Mouse (Mus musculus) limb, embryonic 11.5 days (tissue): Measurements from ENCODE around the gene Hoxc11. TPM values are rescaled to one million over a fixed set of nuclear protein-coding genes. Genes with fewer than 3 reads are reported as not detected.
A peak's percentile ranks its signal among the peaks of the same experiment; 100 is the strongest.

Experiments used
- ATAC-seq: fragments of 200-750 bp; cut with Nextera tagmentation; 2 replicates; pipeline ENCODE4 v1.8.0; 2017; ENCODE audit warnings: low read depth; ENCODE audit not compliant: insufficient number of reproducible peaks, low FRiP score, low TSS enrichment
- DNase-seq: peaks from one replicate; pipeline ENCODE4 v3.0.0-alpha.2; 2015; ENCODE audit warnings: low spot score
- H3K27ac ChIP-seq: fragments of 300-500 bp; sonication (generic); replicated peaks from 2 replicates; pipeline ENCODE4 v1.5.1; 2014; ENCODE audit warnings: low read depth, mild to moderate bottlenecking, low read length
- H3K27me3 ChIP-seq: fragments of 300-500 bp; sonication (generic); 2 replicates; pipeline ENCODE4 v1.6.1; 2014; ENCODE audit warnings: mild to moderate bottlenecking, low read length, mixed read lengths; ENCODE audit not compliant: control insufficient read depth, insufficient read depth
- H3K36me3 ChIP-seq: fragments of 300-500 bp; sonication (generic); 2 replicates; pipeline ENCODE4 v1.6.1; 2014; ENCODE audit warnings: mild to moderate bottlenecking, low read length, moderate library complexity, mixed read lengths; ENCODE audit not compliant: control insufficient read depth, insufficient read depth
- H3K4me1 ChIP-seq: fragments of 300-500 bp; sonication (generic); 2 replicates; pipeline ENCODE4 v1.6.1; 2014; ENCODE audit warnings: low read length, mixed read lengths; ENCODE audit not compliant: control insufficient read depth, insufficient read depth
- H3K4me2 ChIP-seq: fragments of 300-500 bp; sonication (generic); 2 replicates; pipeline ENCODE4 v1.6.1; 2014; ENCODE audit warnings: low read depth, mild to moderate bottlenecking, moderate library complexity; ENCODE audit not compliant: severe bottlenecking
- H3K4me3 ChIP-seq: fragments of 300-500 bp; sonication (generic); 2 replicates; pipeline ENCODE4 v1.5.1; 2014; ENCODE audit warnings: low read depth, low read length
- H3K9ac ChIP-seq: fragments of 300-500 bp; sonication (generic); 2 replicates; pipeline ENCODE4 v1.6.1; 2014; ENCODE audit warnings: mild to moderate bottlenecking, low read length
- H3K9me3 ChIP-seq: fragments of 300-500 bp; sonication (generic); 2 replicates; pipeline ENCODE4 v1.6.1; 2016; ENCODE audit warnings: low read length; ENCODE audit not compliant: control insufficient read depth
- WGBS: fragments of 180-500 bp; shearing (Covaris S2); extraction: QIAGEN DNeasy Blood & Tissue Kit; methylation state at CpG from one replicate; pipeline ENCODE4 v1.1.7; 2014; 5-methylcytosine and 5-hydroxymethylcytosine counted together
- polyA plus RNA-seq: library from polyadenylated mRNA; unstranded; fragments of >200 nt; fragmentation: Nextera tagmentation; extraction: Ambion mirVana; gene quantifications from 2 replicates; pipeline ENCODE4 v1.2.1, GENCODE M21; 2014

The Hoxc11 gene
- polyA plus RNA-seq, 1 experiment from 2014 or later = 5.9 TPM

GRCm38 (mm10) chr15:102999183-102999831 lies 45.1 kb downstream of the Hoxc11 start:
- peaks cover 72% of the 10 kb centered on the region for H3K4me1 ChIP-seq

GRCm38 (mm10) chr15:102999955-103000354 lies 45.7 kb downstream of the Hoxc11 start:
- Histone ChIP-seq H3K4me1 (peaks cover 73% of the 10 kb centered on the region), H3K4me3 (peak overlapping the region; percentile 41), H3K27me3 (peaks cover 57% of the 10 kb centered on the region), H3K4me2 (peak overlapping the region; percentile 78), H3K9ac (peak overlapping the region; percentile 61), H3K36me3 (no peaks in the 10 kb centered on the region), H3K27ac (peak overlapping the region; percentile 90), H3K9me3 (no peaks in the 10 kb centered on the region)
- DNase-seq (peak; percentile 72), ATAC-seq (peak; percentile 42)
- 0% methylated on average over 10 of the region's 11 CpGs for WGBS

More at GRCm38 (mm10) chr15:102999183-102999831, 45.1 kb downstream of the Hoxc11 start:
- Histone ChIP-seq H3K27me3 (peaks cover 59% of the 10 kb centered on the region), H3K4me3 (peak overlapping the region; percentile 41), H3K36me3 (no peaks in the 10 kb centered on the region), H3K27ac (peak overlapping the region; percentile 90), H3K9ac (peak overlapping the region; percentile 61), H3K4me2 (peak overlapping the region; percentile 78), H3K9me3 (no peaks in the 10 kb centered on the region)
- WGBS = under 1% methylated on average over 33 of the region's 33 CpGs
- ATAC-seq = peak; percentile 69
- DNase-seq = peak; percentile 91

- H3K4me3 ChIP-seq = peak overlapping the region; percentile 41
- H3K9me3 ChIP-seq = no peaks in the 10 kb centered on the region
- H3K36me3 ChIP-seq = no peaks in the 10 kb centered on the region
- DNase-seq = peak; percentile 74
- peak overlapping the region; percentile 84 for H3K9ac ChIP-seq
- peak overlapping the region; percentile 78 for H3K4me2 ChIP-seq
- peaks cover 52% of the 10 kb centered on the region for H3K27me3 ChIP-seq
- 0% methylated on average over 24 of the region's 24 CpGs for WGBS
- H3K27ac ChIP-seq = peak overlapping the region; percentile 90
- ATAC-seq = no peak
- peaks cover 79% of the 10 kb centered on the region for H3K4me1 ChIP-seq
Measured at GRCm38 (mm10) chr15:103000501-103000901, 46.3 kb downstream of the Hoxc11 start.

GRCm38 (mm10) chr15:103001370-103001769 lies 47.1 kb downstream of the Hoxc11 start:
- Histone ChIP-seq H3K27me3 (peaks cover 46% of the 10 kb centered on the region), H3K4me2 (peak overlapping the region; percentile 78), H3K9ac (peak overlapping the region; percentile 84; the same call in 1 of the 2 replicates), H3K9me3 (no peaks in the 10 kb centered on the region), H3K36me3 (no peaks in the 10 kb centered on the region), H3K4me3 (peak overlapping the region; percentile 41; the same call in 1 of the 2 replicates), H3K4me1 (peaks cover 78% of the 10 kb centered on the region), H3K27ac (no peak overlapping the region)
- DNase-seq (no peak), ATAC-seq (no peak)
- WGBS = 23% methylated on average over 2 of the region's 2 CpGs

GRCm38 (mm10) chr15:103002156-103002555 lies 47.9 kb downstream of the Hoxc11 start:
- Histone ChIP-seq H3K9me3 (no peaks in the 10 kb centered on the region), H3K27me3 (peaks cover 46% of the 10 kb centered on the region), H3K4me2 (peak overlapping the region; percentile 78), H3K9ac (peak overlapping the region; percentile 34; the same call in 1 of the 2 replicates), H3K36me3 (no peaks in the 10 kb centered on the region), H3K4me3 (no peak overlapping the region), H3K27ac (no peak overlapping the region), H3K4me1 (peaks cover 80% of the 10 kb centered on the region)
- 12% methylated on average over 4 of the region's 4 CpGs for WGBS
- DNase-seq = no peak
- ATAC-seq = no peak

GRCm38 (mm10) chr15:103002821-103003448 lies 48.7 kb downstream of the Hoxc11 start:
- Histone ChIP-seq H3K4me3 (no peak overlapping the region), H3K4me2 (peak overlapping the region; percentile 78), H3K36me3 (no peaks in the 10 kb centered on the region), H3K9ac (no peak overlapping the region; the same call in 1 of the 2 replicates), H3K4me1 (peaks cover 77% of the 10 kb centered on the region), H3K27ac (no peak overlapping the region), H3K27me3 (peaks cover 44% of the 10 kb centered on the region), H3K9me3 (no peaks in the 10 kb centered on the region)
- DNase-seq (no peak), ATAC-seq (no peak)
- WGBS = 5% methylated on average over 13 of the region's 13 CpGs

- Histone ChIP-seq H3K9me3 (no peaks in the 10 kb centered on the region), H3K36me3 (no peaks in the 10 kb centered on the region), H3K27ac (peak overlapping the region; percentile 70), H3K9ac (peak overlapping the region; percentile 57), H3K4me3 (0 out of 2 replicates have a peak overlapping the region, but pooled peaks have one; percentile 8), H3K27me3 (peaks cover 52% of the 10 kb centered on the region), H3K4me1 (peaks cover 72% of the 10 kb centered on the region), H3K4me2 (peak overlapping the region; percentile 44)
- DNase-seq (peak; percentile 72), ATAC-seq (no peak)
- under 1% methylated on average over 17 of the region's 17 CpGs for WGBS
Measured at GRCm38 (mm10) chr15:103005308-103005707, 51.1 kb downstream of the Hoxc11 start.

- H3K9me3 ChIP-seq = no peaks in the 10 kb centered on the region
- no peak for DNase-seq
- ATAC-seq = no peak
- peaks cover 53% of the 10 kb centered on the region for H3K27me3 ChIP-seq
- H3K4me1 ChIP-seq = peaks cover 73% of the 10 kb centered on the region
- no peak overlapping the region for H3K4me3 ChIP-seq
- H3K9ac ChIP-seq = peak overlapping the region; percentile 57
- no peaks in the 10 kb centered on the region for H3K36me3 ChIP-seq
- peak overlapping the region; percentile 44 for H3K4me2 ChIP-seq
- H3K27ac ChIP-seq = peak overlapping the region; percentile 70
- 2% methylated on average over 5 of the region's 5 CpGs for WGBS
Measured at GRCm38 (mm10) chr15:103005797-103006196, 51.6 kb downstream of the Hoxc11 start.
